Mouse (Mus musculus) midbrain, embryonic 16.5 days (tissue): ENCODE data around the gene Gm17402. TPM values are rescaled to one million over a fixed set of nuclear protein-coding genes. Genes with fewer than 3 reads are reported as not detected.

ENCODE experiments used
- ATAC-seq: fragments of 200-750 bp; cut with Nextera tagmentation; 2 replicates; pipeline ENCODE4 v1.8.0; 2017; ENCODE audit warnings: moderate TSS enrichment
- H3K27ac ChIP-seq: fragments of 300-500 bp; sonication (generic); 2 replicates; pipeline ENCODE4 v1.5.1; 2014; ENCODE audit warnings: mild to moderate bottlenecking, low read length, mixed read lengths
- H3K27me3 ChIP-seq: fragments of 300-500 bp; sonication (generic); 2 replicates; pipeline ENCODE4 v1.6.1; 2014; ENCODE audit warnings: low read depth, low read length, mixed read lengths; ENCODE audit not compliant: control insufficient read depth, insufficient read depth
- H3K36me3 ChIP-seq: fragments of 300-500 bp; sonication (generic); 2 replicates; pipeline ENCODE4 v1.6.1; 2014; ENCODE audit warnings: mild to moderate bottlenecking, low read length, moderate library complexity, mixed read lengths; ENCODE audit not compliant: control insufficient read depth, insufficient read depth
- H3K4me1 ChIP-seq: fragments of 300-500 bp; sonication (generic); 2 replicates; pipeline ENCODE4 v1.6.1; 2014; ENCODE audit warnings: mild to moderate bottlenecking, low read length, mixed read lengths; ENCODE audit not compliant: control insufficient read depth, insufficient read depth
- H3K4me2 ChIP-seq: fragments of 300-500 bp; sonication (generic); 2 replicates; pipeline ENCODE4 v1.6.1; 2014; ENCODE audit warnings: mild to moderate bottlenecking, low read length, mixed read lengths
- H3K4me3 ChIP-seq: fragments of 300-500 bp; sonication (generic); 2 replicates; pipeline ENCODE4 v1.5.1; 2014; ENCODE audit warnings: low read depth, mild to moderate bottlenecking, low read length, moderate library complexity, mixed read lengths
- H3K9ac ChIP-seq: fragments of 300-500 bp; sonication (generic); 2 replicates; pipeline ENCODE4 v1.6.1; 2014; ENCODE audit warnings: low read depth, low read length, mixed read lengths
- H3K9me3 ChIP-seq: fragments of 300-500 bp; sonication (generic); replicated peaks from 2 replicates; pipeline ENCODE4 v1.6.1; 2014; ENCODE audit warnings: mild to moderate bottlenecking, low read length, mixed read lengths; ENCODE audit not compliant: control insufficient read depth, poor library complexity, severe bottlenecking
- WGBS: fragments of 180-500 bp; shearing (Covaris S2); extraction: QIAGEN DNeasy Blood & Tissue Kit; methylation state at CpG from one replicate; pipeline ENCODE4 v1.1.7; 2014; 5-methylcytosine and 5-hydroxymethylcytosine counted together
- polyA plus RNA-seq: library from polyadenylated mRNA; unstranded; fragments of >200 nt; fragmentation: Nextera tagmentation; extraction: Ambion mirVana; gene quantifications from 2 replicates; pipeline ENCODE4 v1.2.1, GENCODE M21; 2015

Gm17402 gene
- polyA plus RNA-seq: not detected in 2 replicates

GRCm38 (mm10) chr3:67375063-67375462, at the start of gene Gm17402:
TSS of gene Gm17402 (minus strand) at chr3:67375163.
- peak within 1 kb of the TSS; percentile 74 for H3K9ac ChIP-seq
- ATAC-seq: no peak
- no peaks in the 10 kb centered on the region for H3K36me3 ChIP-seq
- peak within 1 kb of the TSS; percentile 65 for H3K4me3 ChIP-seq
- H3K4me1 ChIP-seq: peaks cover 3% of the 10 kb centered on the region
- no peaks in the 10 kb centered on the region for H3K9me3 ChIP-seq
- peaks cover 14% of the 10 kb centered on the region for H3K27me3 ChIP-seq
- peak within 1 kb of the TSS; percentile 94 for H3K4me2 ChIP-seq
- H3K27ac ChIP-seq: no peak within 1 kb of the TSS
- WGBS: 45% methylated on average over 3 of the region's 3 CpGs

DNA sequence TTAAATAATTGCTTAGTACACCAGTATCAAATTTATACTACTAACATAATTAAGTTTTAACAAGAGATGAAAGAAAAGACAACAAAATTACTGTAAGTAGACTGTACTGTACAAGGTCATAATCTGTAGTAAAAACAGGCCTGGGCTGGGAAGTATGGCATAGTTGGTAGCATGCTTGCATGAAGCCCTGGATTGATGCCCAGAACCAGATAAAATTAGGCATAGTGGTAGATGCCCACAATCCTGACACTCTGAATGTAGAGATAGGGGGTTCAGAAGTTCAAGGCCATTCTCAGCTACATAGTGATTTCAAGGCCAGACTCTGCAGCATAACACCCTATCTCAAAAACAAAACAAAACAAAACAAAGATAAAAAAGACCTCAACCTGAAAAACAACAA, 3.3 kb upstream of the Gm17402 start:
- no peaks in the 10 kb centered on the region; the same call in 1 of the 2 replicates for H3K27me3 ChIP-seq
- ATAC-seq: no peak

GRCm38 (mm10) chr3:67374360-67374778, 594 bp downstream of the Gm17402 start:
- H3K27me3 ChIP-seq: peaks cover 14% of the 10 kb centered on the region
- ATAC-seq: peak; percentile 73
- peak overlapping the region; percentile 94 for H3K4me2 ChIP-seq
- H3K9me3 ChIP-seq: no peaks in the 10 kb centered on the region
- 32% methylated on average over 7 of the region's 7 CpGs for WGBS
- peaks cover 3% of the 10 kb centered on the region for H3K4me1 ChIP-seq
- H3K4me3 ChIP-seq: peak overlapping the region; percentile 65
- no peak overlapping the region for H3K27ac ChIP-seq
- peak overlapping the region; percentile 74 for H3K9ac ChIP-seq
- H3K36me3 ChIP-seq: no peaks in the 10 kb centered on the region

More for the DNA sequence above, 3.3 kb upstream of the Gm17402 start:
- H3K4me2 ChIP-seq: no peak overlapping the region
- no peaks in the 10 kb centered on the region for H3K9me3 ChIP-seq
- peaks cover 3% of the 10 kb centered on the region for H3K4me1 ChIP-seq
- no peak overlapping the region for H3K9ac ChIP-seq
- no peak overlapping the region for H3K4me3 ChIP-seq
- H3K36me3 ChIP-seq: no peaks in the 10 kb centered on the region
- no peak overlapping the region for H3K27ac ChIP-seq

- WGBS: under 1% methylated on average over 35 of the region's 35 CpGs
- Histone ChIP-seq H3K27me3 (peaks cover 14% of the 10 kb centered on the region), H3K9me3 (no peaks in the 10 kb centered on the region), H3K9ac (peak within 1 kb of the TSS; percentile 74), H3K27ac (no peak within 1 kb of the TSS), H3K4me2 (peak within 1 kb of the TSS; percentile 94), H3K4me1 (peaks cover 3% of the 10 kb centered on the region), H3K4me3 (peak within 1 kb of the TSS; percentile 65), H3K36me3 (no peaks in the 10 kb centered on the region)
- ATAC-seq: peak; percentile 99
Observed at GRCm38 (mm10) chr3:67373872-67374271, 1.1 kb downstream of the Gm17402 start, which contains the start of gene Mlf1. TSS of gene Mlf1 (plus strand) at chr3:67374097.

DNA sequence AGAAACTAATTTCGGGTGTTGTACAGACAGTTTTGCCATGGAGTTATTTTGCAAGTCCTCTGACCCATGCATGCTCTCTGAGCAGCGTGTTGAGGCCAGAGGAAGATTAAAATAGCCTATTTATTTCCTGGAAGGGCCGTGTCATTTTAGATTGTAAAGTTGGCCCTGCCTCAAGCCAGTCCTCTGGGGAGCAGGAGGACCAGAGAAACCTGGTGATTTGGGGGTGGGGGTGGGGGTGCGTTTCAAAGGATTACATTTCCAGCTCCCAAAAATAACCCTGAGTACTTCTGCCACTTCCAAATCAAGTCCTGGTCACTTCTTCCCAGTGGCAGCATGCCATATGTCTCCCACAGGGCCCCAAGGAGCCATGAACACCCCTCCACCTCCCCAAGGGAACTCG, 2.2 kb downstream of the Gm17402 start:
- no peak for ATAC-seq
- Histone ChIP-seq H3K27me3 (peaks cover 14% of the 10 kb centered on the region), H3K4me3 (no peak overlapping the region), H3K9me3 (no peaks in the 10 kb centered on the region), H3K27ac (no peak overlapping the region), H3K36me3 (no peaks in the 10 kb centered on the region), H3K4me1 (peaks cover 3% of the 10 kb centered on the region), H3K9ac (no peak overlapping the region), H3K4me2 (no peak overlapping the region)
- WGBS: 59% methylated on average over 5 of the region's 5 CpGs

- Histone ChIP-seq H3K9ac (no peak overlapping the region), H3K4me3 (no peak overlapping the region), H3K27me3 (peaks cover 14% of the 10 kb centered on the region), H3K27ac (no peak overlapping the region), H3K4me2 (no peak overlapping the region), H3K9me3 (no peaks in the 10 kb centered on the region), H3K4me1 (peaks cover 3% of the 10 kb centered on the region), H3K36me3 (no peaks in the 10 kb centered on the region)
- WGBS: 82% methylated on average over 4 of the region's 4 CpGs
- no peak for ATAC-seq
Observed at GRCm38 (mm10) chr3:67372194-67372593, 2.8 kb downstream of the Gm17402 start.

- no peaks in the 10 kb centered on the region for H3K9me3 ChIP-seq
- no peak overlapping the region for H3K9ac ChIP-seq
- H3K27me3 ChIP-seq: peaks cover 14% of the 10 kb centered on the region
- H3K4me3 ChIP-seq: no peak overlapping the region
- no peak for ATAC-seq
- no peak overlapping the region for H3K27ac ChIP-seq
- H3K36me3 ChIP-seq: no peaks in the 10 kb centered on the region
- peaks cover 3% of the 10 kb centered on the region for H3K4me1 ChIP-seq
- H3K4me2 ChIP-seq: no peak overlapping the region
- WGBS: 82% methylated on average over 5 of the region's 5 CpGs
Observed at GRCm38 (mm10) chr3:67369407-67370079, 5.4 kb downstream of the Gm17402 start.

DNA sequence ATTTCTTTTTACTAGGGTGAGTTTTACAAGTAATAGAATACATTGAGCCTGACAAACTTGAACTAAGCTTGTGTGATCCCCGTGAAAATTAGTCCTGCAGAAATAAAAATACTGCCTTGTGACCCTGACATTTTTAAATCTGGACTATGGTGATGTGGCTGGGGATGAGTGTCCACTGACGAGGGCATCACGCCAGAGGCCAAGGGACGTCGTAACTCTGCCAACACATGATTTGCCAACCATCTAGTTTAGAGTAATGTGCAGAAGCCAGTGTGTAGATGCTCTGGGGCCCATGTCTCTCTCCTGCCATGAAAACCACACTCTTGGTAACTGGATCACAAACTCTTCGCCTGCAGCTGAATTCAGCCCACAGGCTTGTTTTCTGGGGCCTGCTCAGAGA, 7.5 kb downstream of the Gm17402 start:
- H3K4me3 ChIP-seq: no peak overlapping the region
- H3K4me2 ChIP-seq: no peak overlapping the region
- 87% methylated on average over 6 of the region's 6 CpGs for WGBS
- peaks cover 7% of the 10 kb centered on the region for H3K27me3 ChIP-seq
- no peaks in the 10 kb centered on the region for H3K36me3 ChIP-seq
- H3K9me3 ChIP-seq: no peaks in the 10 kb centered on the region
- no peak overlapping the region for H3K9ac ChIP-seq
- no peaks in the 10 kb centered on the region for H3K4me1 ChIP-seq
- no peak overlapping the region for H3K27ac ChIP-seq
- no peak for ATAC-seq

GRCm38 (mm10) chr3:67366087-67366892, 8.7 kb downstream of the Gm17402 start:
- no peaks in the 10 kb centered on the region for H3K4me1 ChIP-seq
- H3K36me3 ChIP-seq: no peaks in the 10 kb centered on the region
- no peak overlapping the region for H3K4me3 ChIP-seq
- WGBS: 36% methylated on average over 4 of the region's 4 CpGs
- H3K9me3 ChIP-seq: no peaks in the 10 kb centered on the region
- peaks cover 3% of the 10 kb centered on the region; the same call in 1 of the 2 replicates for H3K27me3 ChIP-seq
- H3K4me2 ChIP-seq: no peak overlapping the region
- peak overlapping the region; percentile 41; the same call in 1 of the 2 replicates for H3K27ac ChIP-seq
- peak; percentile 87 for ATAC-seq
- H3K9ac ChIP-seq: no peak overlapping the region
